Mouse (Mus musculus): Measurements from ENCODE around the gene Fam50a.
A peak's percentile ranks its signal among the peaks of the same experiment; 100 is the strongest.

Fam50a gene

DNA sequence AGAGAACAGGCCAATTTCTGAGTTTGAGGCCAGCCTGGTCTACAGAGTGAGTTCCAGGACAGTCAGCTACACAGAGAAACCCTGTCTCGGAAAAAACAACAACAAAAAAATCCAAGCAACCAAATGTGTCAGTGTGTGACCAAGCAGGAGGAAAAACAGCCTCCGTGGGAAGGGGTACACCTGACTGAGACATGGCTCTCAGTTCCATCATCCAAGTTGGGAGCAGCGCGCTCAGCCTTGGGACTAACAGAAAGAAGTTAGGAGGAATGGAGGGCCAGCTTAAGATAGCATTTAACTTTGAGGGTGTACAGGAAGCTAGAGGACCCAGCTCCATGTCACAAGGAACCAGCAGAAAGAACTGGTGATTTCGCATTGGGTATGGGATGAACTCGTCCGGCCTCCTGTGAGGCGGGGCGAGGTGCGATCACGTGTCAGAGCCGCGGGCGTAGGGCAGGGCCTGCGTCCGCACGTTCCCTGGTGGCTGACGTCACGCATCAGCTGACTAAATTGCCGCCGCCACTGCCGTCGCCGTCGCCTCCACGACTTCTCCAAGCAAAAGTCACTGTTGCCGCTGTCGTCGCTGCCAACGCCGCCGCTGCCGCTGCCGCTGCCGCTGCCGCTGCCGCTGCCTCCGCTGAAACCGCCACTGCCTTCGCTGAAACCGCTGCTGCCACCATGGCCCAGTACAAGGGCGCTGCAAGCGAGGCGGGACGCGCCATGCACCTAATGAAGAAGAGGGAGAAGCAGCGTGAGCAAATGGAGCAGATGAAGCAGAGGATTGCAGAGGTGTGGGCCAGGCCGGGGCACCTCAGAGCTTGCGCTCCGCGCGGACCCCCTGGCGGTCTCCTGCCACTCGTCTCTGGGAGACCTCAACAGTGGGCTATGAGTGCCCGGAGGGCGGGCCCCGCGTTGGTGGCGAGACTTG is at the start of gene Fam50a:
Gene Fam50a (plus strand): TSS at position 494 of the 925 bp plus-strand sequence.
- DNase-seq (ENCODE audit: low read depth): peak; percentile 65

GRCm38 (mm10) chrX:74269736-74270061 is 43.1 kb upstream of the Fam50a start:
- no peak for DNase-seq (ENCODE audit: low read depth)

DNA sequence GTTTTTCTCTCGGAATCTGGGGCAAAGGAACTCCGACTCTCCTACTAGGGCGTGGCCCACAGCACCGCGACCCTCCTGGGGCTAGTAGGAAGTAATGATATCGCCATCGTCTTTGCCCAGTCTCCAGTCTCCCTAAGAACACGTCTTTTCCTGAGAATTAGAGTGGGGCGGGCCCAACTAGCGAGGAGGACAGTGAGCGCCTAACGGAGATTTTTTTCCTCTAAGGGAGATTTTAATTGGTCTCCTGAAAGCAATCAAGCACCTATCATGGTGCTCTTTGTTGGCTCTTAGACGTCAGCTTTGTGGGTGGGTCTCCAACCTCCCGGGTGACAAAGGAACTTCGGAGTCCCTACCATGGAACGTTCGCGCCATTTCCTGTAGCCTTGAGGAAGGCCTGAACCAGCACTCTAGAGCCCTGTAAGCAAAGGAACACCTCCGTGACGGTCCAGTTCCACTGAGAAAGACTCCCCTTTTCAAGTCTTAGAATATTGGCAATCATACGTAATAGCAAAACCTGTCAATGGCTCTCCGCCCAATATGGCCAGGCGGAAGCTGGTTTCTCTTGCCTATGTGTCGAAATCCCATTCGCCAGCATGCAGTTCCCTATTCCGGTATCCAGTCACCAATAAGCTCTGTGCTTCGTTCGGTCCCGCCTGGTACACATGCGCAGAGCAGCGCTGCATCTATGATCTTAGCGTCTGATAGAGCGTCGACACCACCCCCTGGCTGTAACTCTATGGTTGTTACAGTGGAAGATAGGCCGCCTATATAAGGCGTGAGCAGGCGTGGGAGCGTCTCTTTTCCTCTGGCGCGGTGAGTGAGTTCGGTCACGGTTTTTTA is 42.6 kb upstream of the Fam50a start, which contains the start of gene Rpl10:
Gene Rpl10 (plus strand): TSS at position 751 of the 840 bp plus-strand sequence.
- peak; percentile 99 for DNase-seq (ENCODE audit: low read depth)

DNA sequence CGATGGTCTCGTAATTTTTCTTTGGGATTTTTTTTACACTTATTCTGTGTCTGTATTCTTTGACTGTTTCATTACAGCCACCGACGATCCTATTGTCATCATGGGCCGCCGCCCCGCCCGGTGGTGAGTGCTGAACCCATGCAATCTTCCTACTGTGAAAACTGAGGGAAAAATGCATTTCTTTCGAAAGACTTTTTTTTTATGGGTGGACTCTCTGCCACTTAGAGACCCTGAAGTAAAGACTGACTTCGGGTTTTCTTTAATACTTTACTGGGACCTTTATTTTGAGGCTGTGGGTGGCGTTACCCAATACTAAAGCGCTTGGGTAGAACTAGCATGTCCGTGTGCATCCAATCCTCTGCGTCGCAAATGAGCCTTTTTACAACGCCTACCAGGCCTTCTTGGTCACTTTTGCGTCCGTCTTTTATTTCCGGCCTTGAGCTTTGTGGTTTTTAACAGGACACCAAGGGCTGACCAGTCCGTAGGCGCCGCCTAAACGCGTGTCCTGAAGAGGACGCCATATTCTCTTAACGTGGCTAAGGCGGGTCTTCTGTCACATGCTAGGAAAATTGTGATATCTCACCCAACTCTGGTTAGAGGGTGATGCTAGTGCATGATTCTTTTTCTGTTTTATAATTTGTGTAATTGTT is 41.8 kb upstream of the Fam50a start:
- no peak for DNase-seq (ENCODE audit: low read depth)

- DNase-seq (ENCODE audit: low read depth): no peak
Measured at GRCm38 (mm10) chrX:74273422-74274322, 39.2 kb upstream of the Fam50a start.

GRCm38 (mm10) chrX:74277916-74278315 is 34.9 kb upstream of the Fam50a start:
- DNase-seq (ENCODE audit: low read depth): no peak

- DNase-seq (ENCODE audit: low read depth): no peak
Measured at GRCm38 (mm10) chrX:74281041-74281731, 31.6 kb upstream of the Fam50a start.

DNA sequence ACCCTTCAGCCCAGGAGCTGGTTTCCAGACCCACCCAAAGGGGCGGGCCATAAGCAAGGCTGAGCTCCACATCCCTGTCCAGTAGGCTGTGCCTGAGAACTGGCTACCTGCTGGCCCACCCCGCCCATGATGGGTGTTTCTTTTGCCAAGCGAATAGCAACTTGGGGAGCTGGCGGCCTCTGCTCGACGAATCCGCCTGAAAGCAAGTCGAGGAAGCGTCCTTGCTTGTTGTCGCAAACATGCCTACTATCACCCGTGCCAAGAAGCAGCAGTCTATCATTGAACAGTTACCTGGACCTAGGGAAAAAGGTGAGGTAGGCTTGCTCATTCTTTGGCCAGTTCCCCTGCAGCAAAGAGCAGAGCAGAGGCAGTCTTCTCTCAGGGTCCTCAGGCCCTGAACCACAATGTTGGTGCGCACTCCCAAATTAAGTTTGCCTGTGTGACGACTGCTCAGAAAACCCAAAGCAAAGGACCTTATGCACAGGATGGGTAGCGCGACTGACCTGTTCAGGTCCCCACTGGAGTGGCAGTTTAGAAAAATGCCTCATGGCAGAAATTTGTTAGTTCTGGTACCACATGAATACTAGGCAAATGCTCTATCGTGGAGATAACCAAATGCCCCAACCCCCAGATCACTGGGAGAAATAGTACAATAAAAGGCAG is 31.0 kb upstream of the Fam50a start, which contains the start of the genes Taz and Dnase1l1:
Gene Taz (plus strand): TSS at position 181 of the 663 bp plus-strand sequence.
Gene Dnase1l1 (minus strand): TSS at position 606 of the 663 bp plus-strand sequence.
- DNase-seq (ENCODE audit: low read depth): no peak

DNA sequence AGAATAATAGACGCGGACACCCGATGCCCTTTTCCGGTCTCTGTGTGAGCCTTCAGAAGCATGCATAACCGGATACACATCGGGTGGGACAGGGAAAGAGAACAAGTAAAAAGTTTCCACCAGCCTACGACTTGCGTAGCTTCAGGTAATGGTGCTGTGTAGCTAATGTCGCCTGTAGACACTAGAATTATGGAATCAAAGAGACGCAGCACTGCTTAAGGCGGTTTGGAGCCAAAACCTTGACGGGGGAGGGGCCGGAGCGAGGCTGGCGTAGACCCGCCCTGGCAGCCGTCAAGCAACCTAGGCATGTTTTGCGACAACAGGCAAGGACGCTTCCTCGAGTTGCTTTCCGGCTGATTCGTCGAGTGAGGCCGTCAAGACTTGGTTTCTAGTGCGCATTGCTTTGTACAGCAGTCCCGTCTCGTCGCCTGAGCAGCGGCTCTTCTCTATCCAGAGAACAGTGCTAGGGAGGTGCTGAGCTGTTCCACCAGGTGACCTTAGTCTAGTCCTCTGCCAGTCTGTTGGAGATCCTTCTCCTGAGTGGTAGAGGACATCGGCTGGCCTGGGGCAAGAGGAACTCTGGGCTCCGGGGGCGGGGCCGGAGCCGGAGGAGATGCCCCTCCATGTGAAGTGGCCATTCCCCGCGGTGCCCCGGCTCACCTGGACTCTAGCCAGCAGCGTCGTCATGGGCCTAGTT is 30.3 kb upstream of the Fam50a start:
- DNase-seq (ENCODE audit: low read depth): peak; percentile 72

DNA sequence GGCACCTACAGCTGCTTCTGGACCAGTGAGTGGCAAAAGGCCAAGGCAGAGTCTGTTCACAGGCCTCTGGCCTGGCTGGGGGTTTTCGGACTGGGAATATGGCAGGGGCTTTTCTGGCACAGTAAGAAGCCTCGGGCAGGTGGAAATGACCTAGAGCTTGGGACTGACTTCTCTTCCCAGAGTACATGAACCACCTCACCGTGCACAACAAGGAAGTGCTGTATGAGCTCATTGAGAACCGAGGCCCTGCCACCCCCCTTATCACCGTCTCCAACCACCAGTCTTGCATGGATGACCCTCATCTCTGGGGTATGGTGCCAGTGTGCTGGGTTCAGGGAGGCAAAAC is 29.8 kb upstream of the Fam50a start:
- no peak for DNase-seq (ENCODE audit: low read depth)

- DNase-seq (ENCODE audit: low read depth): no peak
Measured at GRCm38 (mm10) chrX:74293431-74293830, 19.4 kb upstream of the Fam50a start.

- peak; percentile 92 for DNase-seq (ENCODE audit: low read depth)
Measured at GRCm38 (mm10) chrX:74296538-74297448, 16.0 kb upstream of the Fam50a start, which contains the start of gene Atp6ap1. Gene Atp6ap1 (plus strand): TSS chrX:74297097.

GRCm38 (mm10) chrX:74298348-74298747 is 14.5 kb upstream of the Fam50a start:
- DNase-seq (ENCODE audit: low read depth): no peak

GRCm38 (mm10) chrX:74299721-74300120 is 13.1 kb upstream of the Fam50a start:
- DNase-seq (ENCODE audit: low read depth): no peak

DNA sequence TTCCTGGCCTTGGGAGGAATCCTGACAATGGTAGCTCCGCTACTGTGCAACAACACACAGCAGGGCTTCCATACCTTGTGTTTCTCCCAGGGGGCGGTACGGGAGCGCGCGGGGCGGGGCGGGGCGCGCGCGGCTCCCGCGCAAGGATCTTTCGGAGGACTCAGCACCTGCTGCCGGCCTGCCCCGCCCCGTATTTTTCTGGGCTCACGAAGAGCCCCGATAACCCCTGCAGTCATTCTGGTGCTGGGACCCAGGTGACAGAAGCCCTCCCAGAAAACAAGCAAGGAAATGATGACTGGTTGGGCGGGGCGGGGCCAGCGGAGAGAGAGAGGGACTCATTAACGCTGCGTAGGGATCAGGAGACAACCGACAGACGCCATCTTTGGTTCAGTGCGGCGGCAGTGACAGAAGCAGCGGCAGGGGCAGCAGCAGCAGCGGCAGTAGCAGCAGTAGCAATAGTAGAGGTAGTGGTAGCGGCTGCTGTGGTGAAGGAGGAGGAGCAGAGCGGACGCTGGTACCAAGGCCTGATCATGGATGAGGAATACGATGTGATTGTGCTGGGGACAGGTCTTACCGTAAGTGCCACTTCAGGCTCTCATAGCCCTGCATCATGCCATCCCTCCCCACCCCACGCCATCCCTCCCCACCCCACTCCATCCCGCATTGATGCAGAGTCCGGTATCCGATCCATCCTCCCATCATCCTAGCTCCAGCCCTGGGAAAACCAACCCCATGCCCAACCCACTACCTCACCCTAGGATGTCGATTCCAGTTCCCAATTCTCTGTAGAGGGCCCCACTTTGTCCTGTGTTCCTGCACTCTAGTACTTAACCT is 7.7 kb upstream of the Fam50a start, which contains the start of gene Gdi1:
Gene Gdi1 (plus strand): TSS at position 132 of the 834 bp plus-strand sequence.
- no peak for DNase-seq (ENCODE audit: low read depth)

DNA sequence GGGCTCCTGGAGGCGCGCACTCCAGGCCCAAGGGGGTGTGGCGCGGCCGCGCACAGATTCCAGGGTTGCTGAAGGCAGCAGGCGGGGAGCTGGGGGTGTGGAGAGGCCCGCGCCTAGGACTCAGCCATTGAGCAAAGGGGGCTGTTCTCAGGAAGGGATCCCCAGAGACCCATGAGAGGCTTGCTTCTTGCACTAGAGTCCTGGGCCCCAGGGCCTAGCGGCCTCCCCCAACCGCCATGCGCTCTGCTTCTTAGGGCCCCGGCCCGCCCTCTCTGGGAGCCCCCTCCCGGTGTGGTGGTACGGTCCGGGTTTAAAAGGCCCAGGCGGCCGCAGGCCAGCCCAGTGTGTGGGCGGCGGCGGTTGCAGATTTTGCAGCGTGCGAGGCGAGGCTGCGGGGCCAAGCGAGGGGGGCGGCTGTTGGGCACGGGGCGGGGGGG is 15.9 kb downstream of the Fam50a start, which contains the start of gene Plxna3:
Gene Plxna3 (plus strand): TSS at position 342 of the 437 bp plus-strand sequence.
- no peak for DNase-seq (ENCODE audit: low read depth)

DNA sequence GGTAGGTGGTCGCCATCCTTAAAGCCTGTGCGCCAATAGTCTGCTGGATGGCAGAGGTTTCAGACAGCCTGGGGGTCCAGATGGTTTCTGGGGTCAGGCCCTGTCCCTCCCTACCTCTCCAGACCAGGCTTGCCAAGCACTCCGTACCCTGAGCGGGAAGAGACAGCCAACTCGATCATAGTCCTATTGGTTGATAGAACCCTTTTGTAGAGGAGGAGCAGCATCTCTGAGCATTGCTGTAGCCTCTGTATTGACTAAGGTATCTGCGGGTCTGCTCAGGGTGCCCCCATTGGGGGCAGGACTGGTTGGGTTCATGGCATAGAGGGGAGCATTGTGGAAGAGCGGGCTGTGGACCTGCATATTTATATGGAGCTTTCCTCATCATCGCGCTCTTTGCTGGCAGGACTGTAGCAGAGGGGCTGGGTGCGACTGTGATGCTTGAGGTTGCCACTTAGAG is 16.4 kb downstream of the Fam50a start:
- DNase-seq (ENCODE audit: low read depth): no peak
